Mouse (Mus musculus) cerebellum, adult 18-20 months (tissue): Measurements from ENCODE around the gene Bphl.

Experiments used
- DNase-seq, 2 experiments: peaks; one replicate each; pipeline ENCODE4 v3.0.0; 2021

Gene Bphl

GRCm38 (mm10) chr13:34037172-34038055 is at the start of gene Bphl:
Gene Bphl (plus strand): TSS chr13:34037597.
- peak; percentile 96 for DNase-seq

DNA sequence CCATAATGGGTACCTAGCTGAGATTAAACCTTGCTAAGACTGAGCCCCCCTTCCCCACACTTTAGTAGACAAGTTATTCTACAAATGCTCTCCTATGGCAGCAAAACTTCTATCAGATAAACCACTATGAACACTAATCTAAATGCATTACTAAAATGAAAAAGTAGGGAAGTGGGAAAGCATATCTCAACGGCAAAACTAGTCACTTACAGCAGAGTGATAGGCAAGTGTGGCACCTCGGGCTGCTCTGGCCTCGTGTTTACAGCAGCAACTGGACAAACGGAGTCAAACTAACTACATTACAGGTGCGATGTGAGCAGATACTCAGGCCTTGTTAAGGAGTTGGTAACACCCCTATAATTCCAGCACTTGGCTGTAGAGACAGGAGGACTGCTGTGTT is 47.8 kb upstream of the Bphl start:
- no peak for DNase-seq

DNA sequence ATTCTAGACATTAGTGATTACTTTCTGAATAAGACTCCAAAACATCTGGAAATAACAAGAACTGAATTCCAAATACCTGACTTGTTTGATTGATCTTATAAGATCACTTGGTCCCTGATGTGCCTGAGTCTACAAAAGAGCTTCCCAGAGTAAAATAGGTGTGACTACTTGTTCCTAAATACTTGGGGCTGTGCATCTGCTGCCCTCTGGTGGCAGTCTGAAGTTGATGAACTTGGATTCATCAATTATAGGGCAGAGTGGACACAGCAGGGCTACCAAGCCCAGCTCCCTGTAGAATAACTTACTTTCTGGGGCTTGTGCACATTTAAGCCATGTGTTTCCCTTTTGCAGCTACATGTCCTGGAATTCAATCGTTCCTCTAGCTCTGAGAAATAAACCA is 42.2 kb upstream of the Bphl start:
- DNase-seq: peak; percentile 72 to 77

- peak; percentile 89 for DNase-seq
Observed at GRCm38 (mm10) chr13:34002058-34003006, 35.1 kb upstream of the Bphl start, which contains the start of the genes Ripk1 and Serpinb6a. Gene Ripk1 (plus strand): TSS chr13:34002363. Gene Serpinb6a (minus strand): TSS chr13:34002794.

- no peak for DNase-seq
Observed at GRCm38 (mm10) chr13:34003058-34003457, 34.3 kb upstream of the Bphl start.

DNA sequence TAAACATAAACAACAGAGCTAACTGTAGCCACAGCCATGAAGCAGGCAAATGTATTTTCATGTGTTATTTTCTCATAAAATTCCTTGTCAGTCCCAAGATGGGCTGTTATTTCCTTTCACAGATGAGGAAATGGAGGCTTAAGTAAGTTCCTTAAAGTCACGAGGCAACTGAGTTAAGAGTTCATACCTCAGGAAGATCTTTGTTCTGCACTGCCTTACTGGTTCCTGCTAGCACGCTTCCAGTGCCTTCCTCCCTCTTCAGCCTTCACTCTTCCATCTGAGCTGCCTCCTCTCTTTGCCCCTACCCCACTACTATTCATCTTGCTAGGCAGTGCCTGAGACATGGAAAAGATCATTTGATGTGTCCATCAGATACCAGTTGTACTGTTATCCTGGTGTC is 30.2 kb upstream of the Bphl start:
- no peak for DNase-seq

DNA sequence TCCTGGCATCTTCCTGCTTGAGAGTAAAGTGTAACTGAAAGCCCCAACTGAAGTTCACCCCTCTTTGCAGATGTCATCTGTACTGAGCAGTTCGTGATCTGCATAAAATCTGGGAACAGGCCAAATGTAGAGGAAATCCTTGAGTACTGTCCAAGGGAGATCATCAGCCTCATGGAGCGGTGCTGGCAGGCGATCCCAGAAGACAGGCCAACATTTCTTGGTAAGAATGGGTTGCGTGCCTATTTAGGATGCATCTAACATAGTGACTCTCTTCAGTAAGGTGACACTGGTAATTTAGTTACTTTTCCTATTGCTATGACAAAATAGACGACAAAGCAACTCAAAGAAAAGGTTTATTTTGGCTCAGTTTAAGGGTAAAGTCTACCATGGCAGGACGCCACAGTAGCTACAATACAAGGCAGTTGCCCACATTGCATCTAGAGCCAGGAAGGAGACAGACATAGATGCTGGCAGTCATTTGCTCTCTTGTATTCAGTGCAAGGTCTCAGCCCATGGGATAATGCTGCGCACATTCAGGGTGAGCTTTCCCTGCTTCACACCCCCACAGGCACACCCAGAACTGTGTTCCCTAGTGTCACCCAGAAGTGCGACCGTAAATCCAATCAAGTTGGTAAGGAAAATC is 20.3 kb upstream of the Bphl start:
- peak; percentile 45 for DNase-seq

- DNase-seq: no peak
Observed at GRCm38 (mm10) chr13:34018521-34018920, 18.9 kb upstream of the Bphl start.

GRCm38 (mm10) chr13:34021998-34022397 is 15.4 kb upstream of the Bphl start:
- DNase-seq: no peak

DNA sequence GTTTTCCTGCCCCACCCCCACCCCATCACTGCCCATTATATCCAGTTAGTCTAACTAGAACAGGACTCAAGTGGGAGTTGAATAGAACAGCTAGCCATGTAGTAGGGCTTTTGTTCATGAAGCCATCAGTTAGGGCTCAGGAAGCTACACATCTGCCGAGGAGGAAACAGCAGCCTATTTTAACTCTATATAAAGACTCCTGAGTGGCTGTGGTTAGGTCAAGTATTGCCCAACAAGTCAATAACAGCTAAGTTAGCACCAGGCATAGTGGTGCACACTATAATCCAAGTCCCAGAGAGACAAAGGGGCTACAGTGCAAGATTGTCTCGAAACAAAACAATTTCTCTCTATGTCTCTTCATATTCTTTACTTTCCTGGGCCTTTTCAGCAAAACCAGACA is 5.4 kb upstream of the Bphl start:
- DNase-seq: no peak

GRCm38 (mm10) chr13:34035424-34035823 is 2.0 kb upstream of the Bphl start:
- DNase-seq: peak in 1 of 2 experiments; percentile 31

- no peak for DNase-seq
Observed at GRCm38 (mm10) chr13:34036726-34037125, 671 bp upstream of the Bphl start.

- DNase-seq: no peak
Observed at GRCm38 (mm10) chr13:34038056-34038432, 647 bp downstream of the Bphl start.

DNA sequence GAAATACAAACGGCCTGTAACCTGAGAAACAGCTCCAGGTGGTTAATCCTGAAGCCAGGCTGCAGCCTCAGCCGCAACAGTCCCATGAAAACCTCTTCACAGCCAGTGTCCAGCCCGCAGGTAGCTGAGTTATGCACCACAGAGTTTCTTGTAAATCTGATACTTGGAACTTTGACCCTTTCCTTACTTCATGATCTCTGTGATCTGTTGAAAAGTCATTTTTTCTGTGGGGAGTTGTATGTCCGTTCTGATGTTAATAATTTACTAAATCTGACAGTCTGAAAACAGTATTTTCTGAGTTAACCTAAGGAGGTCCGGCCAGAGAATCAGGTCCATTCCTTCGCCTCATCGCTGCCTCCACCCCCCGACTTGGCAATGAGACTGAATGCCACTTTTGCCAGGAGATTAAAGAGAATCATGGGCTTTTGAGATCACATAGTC is 1.5 kb downstream of the Bphl start:
- DNase-seq: no peak

DNA sequence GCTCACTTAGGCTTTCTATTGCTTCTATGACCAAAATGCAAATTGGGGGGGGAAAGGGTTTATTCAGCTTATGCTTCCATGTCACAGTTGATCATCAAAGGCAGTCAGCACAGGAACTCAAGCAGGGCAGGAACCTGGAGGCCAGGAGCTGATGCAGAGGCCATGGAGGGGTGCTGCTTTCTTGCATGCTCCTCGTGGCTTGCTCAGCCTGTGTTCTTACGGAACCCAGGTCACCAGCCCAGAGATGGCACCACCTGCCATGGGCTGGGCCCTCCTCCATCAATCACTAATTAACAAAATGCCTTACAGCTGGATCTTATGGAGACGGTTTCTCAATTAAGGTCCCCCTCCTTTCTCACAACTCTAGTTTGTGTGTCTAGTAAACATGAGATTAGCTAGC is 2.7 kb downstream of the Bphl start:
- no peak for DNase-seq

DNA sequence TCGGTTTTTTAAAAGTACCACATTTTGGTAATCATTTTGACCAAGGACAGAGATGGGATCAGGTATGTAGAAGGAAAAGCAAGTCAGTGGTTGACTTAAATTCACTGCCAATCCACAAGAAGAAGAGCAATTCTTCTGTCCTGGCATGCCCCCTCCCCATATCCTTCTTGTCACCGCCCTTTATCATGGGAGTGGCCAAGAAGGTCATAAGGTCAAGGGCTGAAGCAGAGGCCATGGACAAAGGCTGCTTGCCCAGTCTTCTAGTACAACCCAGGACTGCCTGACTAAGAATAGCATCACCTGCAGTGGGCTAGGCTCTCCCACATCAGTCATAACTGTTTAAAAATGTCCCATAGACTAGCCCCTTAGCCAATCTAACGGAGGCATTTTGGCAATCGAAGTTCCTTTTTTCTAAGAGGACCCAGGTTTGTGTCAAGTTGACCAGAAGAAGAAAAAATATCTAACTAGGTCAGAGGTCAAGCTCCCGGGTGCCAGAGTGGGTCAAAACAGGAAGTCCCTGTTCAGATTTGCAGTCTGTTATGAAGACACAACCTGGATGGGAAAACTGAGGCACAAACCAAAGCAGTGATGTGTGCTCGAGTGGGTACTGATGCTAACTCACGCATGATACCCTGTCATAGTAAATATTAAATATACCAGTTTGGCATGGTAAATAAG is 6.5 kb downstream of the Bphl start:
- no peak for DNase-seq

GRCm38 (mm10) chr13:34045511-34046249 is 8.3 kb downstream of the Bphl start:
- no peak for DNase-seq

GRCm38 (mm10) chr13:34046421-34047012 is 9.1 kb downstream of the Bphl start:
- DNase-seq: peak; percentile 78 to 79

GRCm38 (mm10) chr13:34047526-34047925 is 10.1 kb downstream of the Bphl start:
- no peak for DNase-seq

- no peak for DNase-seq
Observed at GRCm38 (mm10) chr13:34050479-34050878, 13.1 kb downstream of the Bphl start.

GRCm38 (mm10) chr13:34051692-34052091 is 14.3 kb downstream of the Bphl start:
- no peak for DNase-seq
